Mouse (Mus musculus) myocyte (in vitro differentiated cells): ENCODE results near the gene Kmt2e. TPM values are rescaled to one million over a fixed set of nuclear protein-coding genes. Genes with fewer than 3 reads are reported as not detected.

ENCODE experiments used
- H3K27me3 ChIP-seq: one replicate; pipeline ENCODE4 v1.6.1; 2011; ENCODE audit not compliant: control insufficient read depth, insufficient read depth, insufficient read length
- H3K36me3 ChIP-seq: one replicate; pipeline ENCODE4 v1.6.1; 2011; ENCODE audit not compliant: control insufficient read depth, insufficient read depth
- H3K4me2 ChIP-seq: one replicate; pipeline ENCODE4 v1.6.1; 2011; ENCODE audit warnings: low read depth, control low read depth
- H3K4me3 ChIP-seq: one replicate; pipeline ENCODE4 v1.5.1; 2011; ENCODE audit warnings: mild to moderate bottlenecking, control low read depth, moderate library complexity
- H3K79me2 ChIP-seq: one replicate; pipeline ENCODE4 v1.6.1; 2011; ENCODE audit not compliant: control insufficient read depth, insufficient read depth
- H3ac ChIP-seq: one replicate; pipeline ENCODE4 v1.6.1; 2011; ENCODE audit not compliant: control insufficient read depth, insufficient read length
- CEBPB ChIP-seq: IDR thresholded peaks from 2 replicates; pipeline ENCODE4 v1.6.1; 2011; ENCODE audit warnings: mild to moderate bottlenecking, moderate library complexity; ENCODE audit not compliant: poor library complexity, insufficient read depth, severe bottlenecking
- E2F4 ChIP-seq: IDR thresholded peaks from one replicate; pipeline ENCODE4 v1.6.1; 2011; ENCODE audit warnings: mild to moderate bottlenecking, control low read depth, moderate library complexity; ENCODE audit not compliant: insufficient read depth
- MAX ChIP-seq: IDR thresholded peaks from one replicate; pipeline ENCODE4 v1.6.1; 2011; ENCODE audit warnings: low read depth, mild to moderate bottlenecking, control low read depth
- MYOD1 ChIP-seq, 3 experiments: IDR thresholded peaks; one replicate each; pipeline ENCODE4 v1.6.1; 2011; ENCODE audit warnings: control low read depth in 2 of 3, low read depth in 2 of 3, mild to moderate bottlenecking in 2 of 3, moderate library complexity in 1 of 3; ENCODE audit not compliant: insufficient read length in 2 of 3, control insufficient read depth in 1 of 3
- MYOG ChIP-seq, 3 experiments: IDR thresholded peaks; one replicate each; pipeline ENCODE4 v1.6.1; 2011; ENCODE audit warnings: control low read depth in 2 of 3, low read depth in 2 of 3, mild to moderate bottlenecking in 2 of 3; ENCODE audit not compliant: insufficient read length in 2 of 3, control insufficient read depth in 1 of 3, insufficient read depth in 1 of 3
- POLR2A ChIP-seq: IDR thresholded peaks from one replicate; pipeline ENCODE4 v1.6.1; 2011; ENCODE audit warnings: low read depth, mild to moderate bottlenecking, control low read depth, moderate library complexity; ENCODE audit not compliant: insufficient read length
- POLR2AphosphoS2 ChIP-seq: IDR thresholded peaks from one replicate; pipeline ENCODE4 v1.6.1; 2011; ENCODE audit warnings: low read depth, control low read depth; ENCODE audit not compliant: insufficient read length
- REST ChIP-seq: IDR thresholded peaks from one replicate; pipeline ENCODE4 v1.6.1; 2011; ENCODE audit warnings: mild to moderate bottlenecking, control low read depth, moderate library complexity; ENCODE audit not compliant: insufficient read depth, insufficient read length
- SRF ChIP-seq: IDR thresholded peaks from one replicate; pipeline ENCODE4 v1.6.1; 2011; ENCODE audit warnings: low read depth; ENCODE audit not compliant: control insufficient read depth, insufficient read length
- TCF12 ChIP-seq: IDR thresholded peaks from one replicate; pipeline ENCODE4 v1.6.1; 2011; ENCODE audit warnings: mild to moderate bottlenecking, control low read depth; ENCODE audit not compliant: poor library complexity, insufficient read depth, severe bottlenecking
- TCF3 ChIP-seq: IDR thresholded peaks from one replicate; pipeline ENCODE4 v1.6.1; 2011; ENCODE audit warnings: low read depth, control low read depth; ENCODE audit not compliant: insufficient read length
- USF1 ChIP-seq: IDR thresholded peaks from one replicate; pipeline ENCODE4 v1.6.1; 2011; ENCODE audit warnings: low read depth, mild to moderate bottlenecking, control low read depth, moderate library complexity
- polyA plus RNA-seq: library from polyadenylated mRNA; unstranded; fragments of >200 nt; fragmentation: generic; extraction: Trizol; gene quantifications from one replicate; pipeline ENCODE4 v1.2.1, GENCODE M21; 2012; ENCODE audit warnings: missing spikeins

Gene Kmt2e
- polyA plus RNA-seq, 1 experiment, result 9.0 TPM

GRCm38 (mm10) chr5:23410718-23411101, 23.5 kb upstream of the Kmt2e start:
- no peaks in the 10 kb centered on the region for H3K27me3 ChIP-seq
- H3K36me3 ChIP-seq, result peaks cover 8% of the 10 kb centered on the region
- peaks cover 43% of the 10 kb centered on the region for H3K79me2 ChIP-seq
- peak; percentile 80 to 97 (median 93) for TF ChIP-seq MYOD1 (IDR thresholded peaks at IDR 0.05; ENCODE audit: control insufficient read depth in 1 of 3, insufficient read length in 2 of 3, low read depth in 2 of 3)
- TF ChIP-seq SRF, result no peak
- peak; percentile 34 for TF ChIP-seq TCF3
- no peak overlapping the region for H3K4me3 ChIP-seq
- no peak overlapping the region for H3ac ChIP-seq
- H3K4me2 ChIP-seq, result peak overlapping the region; percentile 63

GRCm38 (mm10) chr5:23411640-23412039, 22.6 kb upstream of the Kmt2e start:
- Histone ChIP-seq H3K27me3 (no peaks in the 10 kb centered on the region), H3K4me2 (peak overlapping the region; percentile 63), H3K4me3 (no peak overlapping the region), H3K36me3 (peaks cover 8% of the 10 kb centered on the region), H3K79me2 (peaks cover 52% of the 10 kb centered on the region), H3ac (no peak overlapping the region)
- TF ChIP-seq E2F4 (no peak), MYOD1 (IDR thresholded peaks at IDR 0.05; ENCODE audit: control insufficient read depth in 1 of 3, insufficient read length in 2 of 3, low read depth in 2 of 3) (no peak), REST (no peak), POLR2AphosphoS2 (no peak), SRF (no peak), MAX (no peak)

GRCm38 (mm10) chr5:23412247-23412948, 21.8 kb upstream of the Kmt2e start:
- no peak for TF ChIP-seq E2F4
- no peak for TF ChIP-seq MYOD1 (IDR thresholded peaks at IDR 0.05; ENCODE audit: control insufficient read depth in 1 of 3, insufficient read length in 2 of 3, low read depth in 2 of 3)
- TF ChIP-seq MYOG (IDR thresholded peaks at IDR 0.05; ENCODE audit: control insufficient read depth in 1 of 3, insufficient read depth in 1 of 3, insufficient read length in 2 of 3, low read depth in 2 of 3), result no peak
- TF ChIP-seq USF1, result no peak
- no peak for TF ChIP-seq POLR2A
- TF ChIP-seq MAX, result no peak
- TF ChIP-seq TCF3, result no peak
- no peak for TF ChIP-seq REST
- no peak for TF ChIP-seq SRF
- TF ChIP-seq TCF12, result no peak
- TF ChIP-seq CEBPB, result no peak
- no peak for TF ChIP-seq POLR2AphosphoS2
- Histone ChIP-seq H3K36me3 (peaks cover 8% of the 10 kb centered on the region), H3K79me2 (peaks cover 57% of the 10 kb centered on the region), H3K4me3 (no peak overlapping the region), H3K27me3 (no peaks in the 10 kb centered on the region), H3ac (no peak overlapping the region), H3K4me2 (peak overlapping the region; percentile 92)

GRCm38 (mm10) chr5:23413058-23413457, 21.2 kb upstream of the Kmt2e start:
- peaks cover 59% of the 10 kb centered on the region for H3K79me2 ChIP-seq
- peaks cover 8% of the 10 kb centered on the region for H3K36me3 ChIP-seq
- TF ChIP-seq POLR2A (no peak), E2F4 (no peak), TCF3 (no peak), MYOG (IDR thresholded peaks at IDR 0.05; ENCODE audit: control insufficient read depth in 1 of 3, insufficient read depth in 1 of 3, insufficient read length in 2 of 3, low read depth in 2 of 3) (no peak), CEBPB (no peak), USF1 (no peak), MAX (no peak), REST (no peak), TCF12 (no peak), POLR2AphosphoS2 (no peak), MYOD1 (IDR thresholded peaks at IDR 0.05; ENCODE audit: control insufficient read depth in 1 of 3, insufficient read length in 2 of 3, low read depth in 2 of 3) (no peak), SRF (no peak)
- no peak overlapping the region for H3ac ChIP-seq
- H3K4me3 ChIP-seq, result no peak overlapping the region
- no peaks in the 10 kb centered on the region for H3K27me3 ChIP-seq
- peak overlapping the region; percentile 92 for H3K4me2 ChIP-seq
